Mouse (Mus musculus): ENCODE data around the gene Il1rn. TPM values are rescaled to one million over a fixed set of nuclear protein-coding genes. Genes with fewer than 3 reads are reported as not detected.

Il1rn gene
- polyA plus RNA-seq, 1 experiment: not detected

DNA sequence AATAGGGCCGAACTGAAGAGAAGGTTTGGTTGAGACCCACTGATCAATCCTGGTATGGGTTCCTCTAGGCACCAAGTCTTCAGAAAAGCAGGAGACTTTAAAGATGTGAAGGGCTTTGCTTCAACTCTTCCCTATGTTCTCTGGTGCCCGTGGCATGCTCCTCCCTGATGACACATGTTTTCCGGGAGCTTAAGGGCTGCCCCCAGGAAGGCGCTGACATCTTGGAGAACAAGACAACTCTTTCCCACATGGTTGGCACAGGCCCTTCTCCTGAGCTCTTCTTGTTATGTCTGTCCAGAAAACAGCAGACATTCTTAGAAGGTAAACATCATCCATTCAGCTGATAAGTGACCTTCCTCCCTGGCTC is 31.2 kb downstream of the Il1rn start:
- Histone ChIP-seq H3K27ac (ENCODE audit: insufficient read depth, low read length) (no peak overlapping the region), H3K4me1 (ENCODE audit: control insufficient read depth, insufficient read depth, low read length) (no peaks in the 10 kb centered on the region), H3K4me3 (ENCODE audit: insufficient read depth, low read length) (no peak overlapping the region)
- TF ChIP-seq CTCF (IDR thresholded peaks at IDR 0.05; ENCODE audit: extremely low read depth, insufficient read depth, low read length): no peak
- TF ChIP-seq POLR2A (IDR thresholded peaks at IDR 0.05; ENCODE audit: extremely low read depth, insufficient read depth, low read length): no peak

- TF ChIP-seq CTCF (IDR thresholded peaks at IDR 0.05; ENCODE audit: extremely low read depth, insufficient read depth, low read length): no peak
- no peak for TF ChIP-seq POLR2A (IDR thresholded peaks at IDR 0.05; ENCODE audit: extremely low read depth, insufficient read depth, low read length)
- H3K27ac ChIP-seq (ENCODE audit: insufficient read depth, low read length): no peak overlapping the region
Observed at GRCm38 (mm10) chr2:24378747-24379450, 42.2 kb downstream of the Il1rn start.

GRCm38 (mm10) chr2:24382456-24383230 is 46.0 kb downstream of the Il1rn start:
- Histone ChIP-seq H3K27ac (ENCODE audit: insufficient read depth, low read length) (no peak overlapping the region), H3K4me1 (ENCODE audit: control insufficient read depth, insufficient read depth, low read length) (no peaks in the 10 kb centered on the region), H3K4me3 (ENCODE audit: insufficient read depth, low read length) (no peak overlapping the region)
- TF ChIP-seq CTCF (IDR thresholded peaks at IDR 0.05; ENCODE audit: extremely low read depth, insufficient read depth, low read length): no peak
- no peak for TF ChIP-seq POLR2A (IDR thresholded peaks at IDR 0.05; ENCODE audit: extremely low read depth, insufficient read depth, low read length)

More at GRCm38 (mm10) chr2:24378747-24379450, 42.2 kb downstream of the Il1rn start:
- Histone ChIP-seq H3K4me1 (ENCODE audit: control insufficient read depth, insufficient read depth, low read length) (no peaks in the 10 kb centered on the region), H3K4me3 (ENCODE audit: insufficient read depth, low read length) (no peak overlapping the region)

GRCm38 (mm10) chr2:24383636-24384035 is 47.0 kb downstream of the Il1rn start:
- no peak overlapping the region for H3K27ac ChIP-seq (ENCODE audit: insufficient read depth, low read length)
- TF ChIP-seq POLR2A (IDR thresholded peaks at IDR 0.05; ENCODE audit: extremely low read depth, insufficient read depth, low read length) (no peak), CTCF (IDR thresholded peaks at IDR 0.05; ENCODE audit: extremely low read depth, insufficient read depth, low read length) (no peak)
- H3K4me3 ChIP-seq (ENCODE audit: insufficient read depth, low read length): no peak overlapping the region
- H3K4me1 ChIP-seq (ENCODE audit: control insufficient read depth, insufficient read depth, low read length): no peaks in the 10 kb centered on the region

DNA sequence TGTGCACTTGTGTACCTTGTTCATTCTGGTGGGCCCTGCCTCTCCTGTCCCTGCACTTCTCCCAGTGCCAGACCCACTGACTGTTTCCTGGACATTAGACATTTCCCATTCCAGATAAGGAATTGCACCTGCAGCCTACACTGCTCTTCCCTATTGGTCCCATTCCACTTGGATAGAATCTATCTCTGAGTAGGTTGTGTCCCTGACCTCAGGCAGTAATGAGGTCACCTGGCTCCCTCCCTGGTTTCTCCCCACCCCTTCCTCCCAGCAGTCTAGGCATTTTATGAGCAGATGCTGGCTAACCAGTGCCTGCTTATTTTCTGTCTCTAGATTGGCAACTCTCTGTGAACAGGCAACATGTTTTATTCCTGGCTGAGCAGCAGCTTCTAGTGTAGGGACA is 47.7 kb downstream of the Il1rn start:
- H3K4me1 ChIP-seq (ENCODE audit: control insufficient read depth, insufficient read depth, low read length): no peaks in the 10 kb centered on the region
- TF ChIP-seq POLR2A (IDR thresholded peaks at IDR 0.05; ENCODE audit: extremely low read depth, insufficient read depth, low read length) (no peak), CTCF (IDR thresholded peaks at IDR 0.05; ENCODE audit: extremely low read depth, insufficient read depth, low read length) (no peak)
- no peak overlapping the region for H3K4me3 ChIP-seq (ENCODE audit: insufficient read depth, low read length)
- no peak overlapping the region for H3K27ac ChIP-seq (ENCODE audit: insufficient read depth, low read length)

DNA sequence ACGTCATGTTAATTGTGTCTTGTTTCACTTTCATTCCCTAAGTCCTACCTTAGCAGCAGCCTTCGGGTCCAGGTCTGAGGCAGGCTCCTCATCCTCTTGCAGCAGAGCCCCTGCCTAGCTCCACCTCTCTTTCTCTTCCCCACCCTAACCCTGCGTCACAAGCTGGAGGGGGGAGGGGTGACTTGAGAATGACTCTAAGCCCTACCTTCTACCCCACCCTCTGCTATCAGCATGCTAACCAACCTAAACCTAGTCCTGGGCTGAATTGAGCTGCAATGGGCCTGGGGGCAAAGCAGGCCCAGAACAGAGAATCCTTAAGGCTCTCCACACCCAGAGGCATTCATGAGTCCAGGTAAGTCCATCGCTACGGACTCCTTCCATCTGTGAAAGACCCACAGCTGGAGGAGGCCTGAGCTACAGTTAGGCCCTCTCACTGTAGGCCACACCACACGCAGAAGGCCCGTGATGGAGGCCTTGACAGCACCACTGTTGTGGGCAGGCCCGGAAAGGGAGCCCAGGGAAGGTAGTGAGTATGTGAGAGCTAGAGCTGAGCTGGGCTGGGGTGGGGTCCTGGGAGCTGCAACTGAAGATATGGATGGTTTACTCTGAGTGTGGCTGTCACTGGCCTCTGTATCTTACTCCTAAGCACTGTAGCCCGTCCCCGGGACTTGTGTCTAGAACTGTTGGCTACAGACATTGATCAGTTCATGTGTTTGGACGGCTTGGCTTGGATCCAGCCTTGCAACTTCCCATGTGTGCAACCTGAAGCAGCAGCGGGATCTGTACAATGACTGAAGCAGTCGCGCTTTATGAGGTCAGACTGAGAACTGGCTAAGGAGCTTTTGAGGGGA is 48.7 kb downstream of the Il1rn start:
- Histone ChIP-seq H3K4me3 (ENCODE audit: insufficient read depth, low read length) (no peak overlapping the region), H3K27ac (ENCODE audit: insufficient read depth, low read length) (no peak overlapping the region), H3K4me1 (ENCODE audit: control insufficient read depth, insufficient read depth, low read length) (no peaks in the 10 kb centered on the region)
- no peak for TF ChIP-seq POLR2A (IDR thresholded peaks at IDR 0.05; ENCODE audit: extremely low read depth, insufficient read depth, low read length)
- TF ChIP-seq CTCF (IDR thresholded peaks at IDR 0.05; ENCODE audit: extremely low read depth, insufficient read depth, low read length): no peak

DNA sequence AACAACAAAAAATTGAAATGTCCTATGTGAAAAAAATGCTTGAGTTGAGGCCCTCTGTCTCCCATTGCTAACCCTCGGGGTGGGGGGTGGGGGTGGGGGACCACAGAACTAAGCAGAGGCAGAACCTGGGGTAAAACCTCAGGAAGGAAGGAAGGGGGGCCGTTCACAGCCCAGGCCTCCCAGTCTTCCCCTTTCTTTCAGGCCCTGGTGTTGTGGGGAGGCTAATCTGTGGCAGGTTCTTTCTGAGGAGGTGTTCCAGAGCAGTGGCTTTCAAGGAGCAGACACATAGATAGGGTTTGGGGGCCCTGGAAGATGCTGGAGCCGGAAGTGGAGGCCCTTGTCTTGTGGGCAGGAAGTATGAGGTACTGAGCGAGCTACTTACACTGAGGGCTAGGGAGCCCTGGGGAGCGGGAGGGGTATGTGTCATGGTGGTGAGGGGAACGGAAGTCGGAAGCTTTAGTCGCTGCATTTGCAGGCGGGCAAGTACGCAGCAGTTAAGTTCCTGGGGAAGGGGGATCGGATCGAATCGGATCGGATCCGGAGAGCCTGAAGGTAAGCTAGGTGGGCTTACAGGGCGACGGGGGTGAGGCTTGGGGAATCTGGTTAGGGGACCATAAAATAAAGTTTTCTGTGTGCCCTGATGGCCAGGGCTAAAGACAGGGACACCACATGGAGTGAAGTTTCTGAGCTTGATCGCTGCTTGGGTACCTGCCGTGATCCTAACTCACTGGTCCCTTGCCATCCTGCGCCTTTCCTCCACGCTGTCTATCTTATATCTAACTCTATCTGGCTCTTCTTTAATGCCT is 49.7 kb downstream of the Il1rn start:
- TF ChIP-seq POLR2A (IDR thresholded peaks at IDR 0.05; ENCODE audit: extremely low read depth, insufficient read depth, low read length): no peak
- TF ChIP-seq CTCF (IDR thresholded peaks at IDR 0.05; ENCODE audit: extremely low read depth, insufficient read depth, low read length): no peak
- H3K4me3 ChIP-seq (ENCODE audit: insufficient read depth, low read length): no peak overlapping the region
- H3K4me1 ChIP-seq (ENCODE audit: control insufficient read depth, insufficient read depth, low read length): no peaks in the 10 kb centered on the region
- no peak overlapping the region for H3K27ac ChIP-seq (ENCODE audit: insufficient read depth, low read length)

DNA sequence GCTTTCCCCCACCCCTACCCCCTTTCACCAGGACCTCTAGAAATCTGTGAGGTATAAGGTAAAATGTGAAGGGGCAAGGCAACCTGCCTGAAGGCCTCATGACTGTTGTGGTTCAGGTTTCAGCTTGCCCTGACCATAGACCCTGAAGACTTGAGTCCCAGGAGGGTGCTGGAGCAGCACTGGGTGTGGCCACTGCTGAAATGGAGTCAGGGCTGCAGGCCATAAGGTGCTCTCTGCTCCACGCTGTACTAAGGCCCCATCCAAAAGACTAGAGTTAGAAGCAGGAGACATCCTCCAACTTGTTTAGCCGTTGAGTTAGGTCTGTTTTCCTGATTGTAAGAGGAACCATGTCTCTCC is 50.3 kb downstream of the Il1rn start:
- Histone ChIP-seq H3K27ac (ENCODE audit: insufficient read depth, low read length) (no peak overlapping the region), H3K4me1 (ENCODE audit: control insufficient read depth, insufficient read depth, low read length) (no peaks in the 10 kb centered on the region), H3K4me3 (ENCODE audit: insufficient read depth, low read length) (no peak overlapping the region)
- TF ChIP-seq POLR2A (IDR thresholded peaks at IDR 0.05; ENCODE audit: extremely low read depth, insufficient read depth, low read length): no peak
- no peak for TF ChIP-seq CTCF (IDR thresholded peaks at IDR 0.05; ENCODE audit: extremely low read depth, insufficient read depth, low read length)

Data from cortical plate, adult 2 months (tissue).